Mouse (Mus musculus): ENCODE data around the gene Ggta1.

- TF ChIP-seq CTCF (IDR thresholded peaks at IDR 0.05; ENCODE audit: insufficient read depth, low read depth, low read length) (no peak), POLR2A (IDR thresholded peaks at IDR 0.05; ENCODE audit: insufficient read depth, low read depth, low read length) (no peak)
Measured at GRCm38 (mm10) chr2:35419671-35420070, 43.4 kb downstream of the Ggta1 start.
